Mouse (Mus musculus): Measurements from ENCODE around the gene Cpne2. TPM values are rescaled to one million over a fixed set of nuclear protein-coding genes. Genes with fewer than 3 reads are reported as not detected.

Gene Cpne2
- total and polyA plus RNA-seq, 3 experiments = 12.7 to 118 (median 29.3) TPM

GRCm38 (mm10) chr8:94581820-94582483 is 49.2 kb downstream of the Cpne2 start:
- Histone ChIP-seq H3K4me2 (ENCODE audit: insufficient read depth, low read depth, poor library complexity, severe bottlenecking) (no peak overlapping the region), H3K79me2 (replicated peaks; ENCODE audit: control insufficient read depth, extremely low read depth, insufficient read depth, poor library complexity, severe bottlenecking) (no peaks in the 10 kb centered on the region), H3K4me1 (ENCODE audit: control insufficient read depth in 1 of 2, insufficient read depth in 2 of 2) (peaks cover 7 to 30% of the 10 kb centered on the region in 2 experiments), H3K36me3 (replicated peaks in 1 of 2; ENCODE audit: control insufficient read depth in 1 of 2, insufficient read depth in 1 of 2, low read length in 1 of 2) (peaks cover 61 to 95% of the 10 kb centered on the region in 2 experiments), H3K27ac (ENCODE audit: insufficient read depth, low read depth) (no peak overlapping the region; the same call in 1 of the 2 replicates), H3K9me3 (replicated peaks; ENCODE audit: low read length) (no peaks in the 10 kb centered on the region), H3K27me3 (replicated peaks) (no peaks in the 10 kb centered on the region), H3K4me3 (replicated peaks in 1 of 3; ENCODE audit: low read depth in 2 of 3, low read length in 2 of 3, poor library complexity in 1 of 3) (no peak overlapping the region), H3K9ac (ENCODE audit: insufficient read depth, low read depth) (no peak overlapping the region)
- TF ChIP-seq MEF2A (IDR thresholded peaks at IDR 0.05; ENCODE audit: borderline replicate concordance, low read depth, low read length) (no peak; the same call in 1 of the 2 replicates), IRF4 (IDR thresholded peaks at IDR 0.05; ENCODE audit: low read depth, low read length) (no peak), MAZ (IDR thresholded peaks at IDR 0.05; ENCODE audit: low read depth, low read length) (no peak), KAT2A (IDR thresholded peaks at IDR 0.05; ENCODE audit: insufficient replicate concordance, low read length) (no peak), JUN (IDR thresholded peaks at IDR 0.05; ENCODE audit: insufficient read depth, low read depth, low read length) (no peak), ELF1 (IDR thresholded peaks at IDR 0.05; ENCODE audit: low read depth, low read length) (no peak), MAX (IDR thresholded peaks at IDR 0.05; ENCODE audit: low read length) (peak; percentile 75; the same call in 1 of the 2 replicates), MXI1 (IDR thresholded peaks at IDR 0.05; ENCODE audit: low read depth, low read length) (peak; percentile 51; the same call in 1 of the 2 replicates), NELFE (IDR thresholded peaks at IDR 0.05; ENCODE audit: low read depth, low read length) (no peak), ZMIZ1 (IDR thresholded peaks at IDR 0.05; ENCODE audit: low read depth, low read length) (no peak), HCFC1 (IDR thresholded peaks at IDR 0.05; ENCODE audit: low read depth, low read length) (no peak), POLR2AphosphoS2 (IDR thresholded peaks at IDR 0.05; ENCODE audit: low read depth, low read length) (no peak), TCF12 (IDR thresholded peaks at IDR 0.05; ENCODE audit: low read depth, low read length) (peak; percentile 52; the same call in 1 of the 2 replicates), PAX5 (IDR thresholded peaks at IDR 0.05; ENCODE audit: low read length) (no peak), E2F4 (IDR thresholded peaks at IDR 0.05; ENCODE audit: insufficient replicate concordance, low read depth, low read length) (no peak), TBP (conservative IDR thresholded peaks at IDR 0.05; ENCODE audit: low read depth, low read length) (no peak), BHLHE40 (IDR thresholded peaks at IDR 0.05; ENCODE audit: low read depth, low read length) (peak; percentile 35; the same call in 1 of the 2 replicates), RAD21 (IDR thresholded peaks at IDR 0.05; ENCODE audit: low read depth, low read length) (no peak; the same call in 1 of the 2 replicates), CTCF (conservative IDR thresholded peaks at IDR 0.05 in 1 of 2, IDR thresholded peaks at IDR 0.05 in 1 of 2; ENCODE audit: low read depth in 2 of 2, low read length in 2 of 2) (no peak), SMC3 (IDR thresholded peaks at IDR 0.05; ENCODE audit: low read depth, low read length) (peak; percentile 9; the same call in 1 of the 2 replicates), USF2 (conservative IDR thresholded peaks at IDR 0.05; ENCODE audit: low read depth, low read length) (no peak), SIN3A (IDR thresholded peaks at IDR 0.05; ENCODE audit: low read length) (0 out of 2 replicates have a peak, but pooled peaks have one; percentile 46), UBTF (IDR thresholded peaks at IDR 0.05; ENCODE audit: low read depth, low read length) (no peak), GABPA (IDR thresholded peaks at IDR 0.05; ENCODE audit: insufficient replicate concordance, low read depth, low read length) (no peak), ETS1 (conservative IDR thresholded peaks at IDR 0.05; ENCODE audit: low read depth, low read length) (peak; percentile 49; the same call in 1 of the 2 replicates), ZNF384 (IDR thresholded peaks at IDR 0.05; ENCODE audit: low read depth, low read length) (no peak), MYC (IDR thresholded peaks at IDR 0.05; ENCODE audit: low read depth, low read length) (peak; percentile 74; the same call in 1 of the 2 replicates), ZC3H11A (IDR thresholded peaks at IDR 0.05; ENCODE audit: low read depth, low read length) (no peak), CHD2 (IDR thresholded peaks at IDR 0.05; ENCODE audit: low read length) (no peak), USF1 (IDR thresholded peaks at IDR 0.05; ENCODE audit: low read depth, low read length) (no peak), EP300 (IDR thresholded peaks at IDR 0.05; ENCODE audit: low read length) (peak; percentile 67), ZKSCAN1 (IDR thresholded peaks at IDR 0.05; ENCODE audit: borderline replicate concordance, low read depth, low read length) (no peak), JUND (conservative IDR thresholded peaks at IDR 0.05; ENCODE audit: low read depth, low read length) (no peak; the same call in 1 of the 2 replicates), CHD1 (IDR thresholded peaks at IDR 0.05; ENCODE audit: low read depth, low read length) (no peak), NRF1 (IDR thresholded peaks at IDR 0.05; ENCODE audit: low read depth, low read length) (no peak), MAFK (IDR thresholded peaks at IDR 0.05; ENCODE audit: insufficient replicate concordance, low read length) (peak; percentile 64; the same call in 1 of the 2 replicates), RCOR1 (conservative IDR thresholded peaks at IDR 0.05; ENCODE audit: low read depth, low read length) (no peak), POLR2A (IDR thresholded peaks at IDR 0.05; ENCODE audit: low read depth, low read length) (no peak)
- in situ Hi-C loops (cut with MboI; ENCODE audit: low pct_ligation_motif_present, low pct_unique_long_range_greater_than_20kb, low sequenced_read_pairs) (loop anchor here (5.0 kb wide), 1 partner anchor 55 kb away; no protein-coding TSS in a partner anchor), dilution Hi-C loops (cut with MboI; ENCODE audit: extremely low pct_ligation_motif_present, extremely low pct_unique_long_range_greater_than_20kb, low sequenced_read_pairs) (no loop called here)
- DNase-seq (ENCODE audit: extremely low read depth) = peak; percentile 57
